Mouse (Mus musculus) MEL (cell line): ENCODE data around the gene Ankrd52.

ENCODE experiments used
- CTCF ChIP-seq, 3 experiments: IDR thresholded peaks in 2 of 3; conservative IDR thresholded peaks in 1 of 3; 2 replicates each; pipeline ENCODE4 v1.5.1; 2011 to 2012; ENCODE audit warnings: low read length in 3 of 3, low read depth in 2 of 3, mild to moderate bottlenecking in 2 of 3, improper control_type of control experiment in 1 of 3, inconsistent platforms in 1 of 3, mixed read lengths in 1 of 3, moderate library complexity in 1 of 3; ENCODE audit not compliant: control insufficient read depth in 1 of 3, insufficient read depth in 1 of 3, poor library complexity in 1 of 3, severe bottlenecking in 1 of 3
- E2F4 ChIP-seq: IDR thresholded peaks from 2 replicates; pipeline ENCODE4 v1.6.1; 2011; ENCODE audit warnings: low read depth, low read length, improper control_type of control experiment, borderline replicate concordance
- EP300 ChIP-seq, 2 experiments: IDR thresholded peaks; 2 replicates each; pipeline ENCODE4 v1.6.1; 2011; ENCODE audit warnings: improper control_type of control experiment in 2 of 2, low read length in 2 of 2, low read depth in 1 of 2, mild to moderate bottlenecking in 1 of 2
- GABPA ChIP-seq: IDR thresholded peaks from 2 replicates; pipeline ENCODE4 v1.6.1; 2012; ENCODE audit warnings: low read depth, mild to moderate bottlenecking, inconsistent platforms, low read length, improper control_type of control experiment, moderate library complexity
- MAX ChIP-seq: IDR thresholded peaks from 2 replicates; pipeline ENCODE4 v1.6.1; 2011; ENCODE audit warnings: low read length, improper control_type of control experiment
- POLR2A ChIP-seq, 2 experiments: IDR thresholded peaks; 2 replicates each; pipeline ENCODE4 v1.6.1; 2011 to 2012; ENCODE audit warnings: low read length in 2 of 2, mild to moderate bottlenecking in 2 of 2, control low read depth in 1 of 2, improper control_type of control experiment in 1 of 2, low read depth in 1 of 2, moderate library complexity in 1 of 2; ENCODE audit not compliant: control insufficient read depth in 1 of 2, insufficient read depth in 1 of 2, poor library complexity in 1 of 2
- ZC3H11A ChIP-seq: IDR thresholded peaks from 2 replicates; pipeline ENCODE4 v1.6.1; 2012; ENCODE audit warnings: low read depth, mild to moderate bottlenecking, inconsistent platforms, low read length, improper control_type of control experiment

- TF ChIP-seq E2F4 (no peak), MAX (no peak), CTCF (IDR thresholded peaks at IDR 0.05 in 2 of 3, conservative IDR thresholded peaks at IDR 0.05 in 1 of 3; ENCODE audit: control insufficient read depth in 1 of 3, insufficient read depth in 1 of 3, low read depth in 2 of 3, low read length in 3 of 3, poor library complexity in 1 of 3, severe bottlenecking in 1 of 3) (no peak), EP300 (IDR thresholded peaks at IDR 0.05; ENCODE audit: low read depth in 1 of 2, low read length in 2 of 2) (no peak), POLR2A (IDR thresholded peaks at IDR 0.05; ENCODE audit: control insufficient read depth in 1 of 2, insufficient read depth in 1 of 2, low read depth in 1 of 2, low read length in 2 of 2, poor library complexity in 1 of 2) (no peak), ZC3H11A (no peak), GABPA (no peak)
Measured at GRCm38 (mm10) chr10:128379260-128379659, 2.3 kb downstream of the Ankrd52 start.
